Mouse (Mus musculus) testis, adult 2 months (tissue): ENCODE data around the gene Dtnb.

ENCODE experiments used
- CTCF ChIP-seq: fragments of 200-500 bp; IDR thresholded peaks from 2 replicates; pipeline ENCODE4 v1.5.1; 2012; ENCODE audit warnings: low read depth, mild to moderate bottlenecking, inconsistent platforms, low read length, moderate library complexity; ENCODE audit not compliant: control insufficient read depth, insufficient read depth, insufficient replicate concordance
- POLR2A ChIP-seq: fragments of 200-500 bp; IDR thresholded peaks from 2 replicates; pipeline ENCODE4 v1.6.1; 2012; ENCODE audit warnings: low read depth, mild to moderate bottlenecking, inconsistent platforms, low read length, moderate library complexity; ENCODE audit not compliant: control insufficient read depth

DNA sequence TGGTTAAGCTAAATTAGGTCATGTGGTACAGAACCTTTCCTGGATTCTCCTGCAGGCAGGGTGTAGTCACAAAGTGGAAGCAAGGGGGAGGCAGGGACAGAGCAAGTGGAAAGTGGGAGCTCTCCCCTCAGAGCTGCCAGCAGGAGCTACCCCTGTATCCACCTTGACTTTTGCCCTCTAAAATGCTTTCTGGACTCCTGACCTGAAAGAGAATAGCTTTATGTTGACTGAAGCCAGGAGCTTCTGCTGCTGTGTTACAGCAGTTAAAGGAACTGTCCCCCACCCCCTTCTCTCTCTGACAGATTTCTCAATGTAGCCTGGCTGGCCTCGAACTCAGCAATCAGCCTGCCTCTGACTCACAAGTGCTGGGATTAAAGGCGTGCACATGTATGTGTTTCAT is 32.6 kb upstream of the Dtnb start:
- TF ChIP-seq CTCF, result no peak
- no peak for TF ChIP-seq POLR2A
